Mouse (Mus musculus): ENCODE results near the gene Hexdc.

- TF ChIP-seq POLR2A (IDR thresholded peaks at IDR 0.05; ENCODE audit: borderline replicate concordance, control insufficient read depth, low read depth, low read length) (no peak), CTCF (IDR thresholded peaks at IDR 0.05; ENCODE audit: control insufficient read depth, insufficient read depth, low read length) (no peak)
Observed at GRCm38 (mm10) chr11:121160636-121161346, 43.4 kb upstream of the Hexdc start.
